Mouse (Mus musculus) bone marrow, adult 2 months (tissue): ENCODE results near the gene Pik3r2.

Experiments
- CTCF ChIP-seq: fragments of 200-500 bp; IDR thresholded peaks from 2 replicates; pipeline ENCODE4 v1.5.1; 2011; ENCODE audit warnings: low read length, control low read depth; ENCODE audit not compliant: control insufficient read depth, insufficient read depth
- POLR2A ChIP-seq: fragments of 200-500 bp; IDR thresholded peaks from 2 replicates; pipeline ENCODE4 v1.6.1; 2011; ENCODE audit warnings: low read depth, mild to moderate bottlenecking, control low read depth, low read length, borderline replicate concordance; ENCODE audit not compliant: control insufficient read depth

GRCm38 (mm10) chr8:70812055-70812454 lies 35.5 kb upstream of the Pik3r2 start:
- TF ChIP-seq CTCF (no peak), POLR2A (no peak)
